Mouse (Mus musculus): ENCODE results near the gene Wdr20rt.
"Not testable (repeated sequence)": the region's sequence is repeated elsewhere in the genome, so short reads cannot be mapped to it uniquely, and the experiment has no call there.

Wdr20rt gene

GRCm38 (mm10) chr12:65225467-65225945 lies at the start of gene Wdr20rt:
Gene Wdr20rt, plus strand, starts transcription at chr12:65225517.
- DNase-seq (ENCODE audit: low spot score in 2 of 2): no peak

GRCm38 (mm10) chr12:65187365-65187764 lies 38.0 kb upstream of the Wdr20rt start:
- DNase-seq (ENCODE audit: low spot score in 2 of 2): peak; percentile 42 to 48

- no peak for DNase-seq (ENCODE audit: low spot score in 2 of 2)
Measured at GRCm38 (mm10) chr12:65189213-65189612, 36.1 kb upstream of the Wdr20rt start.

GRCm38 (mm10) chr12:65194003-65194530 lies 31.2 kb upstream of the Wdr20rt start:
- DNase-seq (ENCODE audit: low spot score in 2 of 2): no peak

GRCm38 (mm10) chr12:65201812-65202211 lies 23.5 kb upstream of the Wdr20rt start:
- no peak for DNase-seq (ENCODE audit: low spot score in 2 of 2)

GRCm38 (mm10) chr12:65206431-65206830 lies 18.9 kb upstream of the Wdr20rt start:
- no peak for DNase-seq (ENCODE audit: low spot score in 2 of 2)

- DNase-seq (ENCODE audit: low spot score in 2 of 2): no peak
Measured at GRCm38 (mm10) chr12:65216404-65216840, 8.9 kb upstream of the Wdr20rt start.

- no peak for DNase-seq (ENCODE audit: low spot score in 2 of 2)
Measured at GRCm38 (mm10) chr12:65228628-65229027, 3.3 kb downstream of the Wdr20rt start.

- no peak for DNase-seq (ENCODE audit: low spot score in 2 of 2)
Measured at GRCm38 (mm10) chr12:65229041-65229440, 3.7 kb downstream of the Wdr20rt start.

GRCm38 (mm10) chr12:65232801-65233200 lies 7.5 kb downstream of the Wdr20rt start:
- not testable (repeated sequence) for DNase-seq (ENCODE audit: low spot score in 2 of 2)

- no peak for DNase-seq (ENCODE audit: low spot score in 2 of 2)
Measured at GRCm38 (mm10) chr12:65250116-65250738, 24.9 kb downstream of the Wdr20rt start.

- DNase-seq (ENCODE audit: low spot score in 2 of 2): no peak
Measured at GRCm38 (mm10) chr12:65256887-65257286, 31.6 kb downstream of the Wdr20rt start.

- peak; percentile 30 to 31 for DNase-seq (ENCODE audit: low spot score in 2 of 2)
Measured at GRCm38 (mm10) chr12:65258212-65259138, 33.2 kb downstream of the Wdr20rt start.

GRCm38 (mm10) chr12:65259139-65260111 lies 34.1 kb downstream of the Wdr20rt start:
- peak; percentile 46 to 68 for DNase-seq (ENCODE audit: low spot score in 2 of 2)

GRCm38 (mm10) chr12:65268311-65268984 lies 43.1 kb downstream of the Wdr20rt start:
- DNase-seq (ENCODE audit: low spot score in 2 of 2): no peak

- no peak for DNase-seq (ENCODE audit: low spot score in 2 of 2)
Measured at GRCm38 (mm10) chr12:65269406-65269805, 44.1 kb downstream of the Wdr20rt start.

GRCm38 (mm10) chr12:65273807-65274206 lies 48.5 kb downstream of the Wdr20rt start:
- DNase-seq (ENCODE audit: low spot score in 2 of 2): no peak
